Mouse (Mus musculus): ENCODE results near the gene Fam110a.
A peak's percentile ranks its signal among the peaks of the same experiment; 100 is the strongest.

The Fam110a gene

DNA sequence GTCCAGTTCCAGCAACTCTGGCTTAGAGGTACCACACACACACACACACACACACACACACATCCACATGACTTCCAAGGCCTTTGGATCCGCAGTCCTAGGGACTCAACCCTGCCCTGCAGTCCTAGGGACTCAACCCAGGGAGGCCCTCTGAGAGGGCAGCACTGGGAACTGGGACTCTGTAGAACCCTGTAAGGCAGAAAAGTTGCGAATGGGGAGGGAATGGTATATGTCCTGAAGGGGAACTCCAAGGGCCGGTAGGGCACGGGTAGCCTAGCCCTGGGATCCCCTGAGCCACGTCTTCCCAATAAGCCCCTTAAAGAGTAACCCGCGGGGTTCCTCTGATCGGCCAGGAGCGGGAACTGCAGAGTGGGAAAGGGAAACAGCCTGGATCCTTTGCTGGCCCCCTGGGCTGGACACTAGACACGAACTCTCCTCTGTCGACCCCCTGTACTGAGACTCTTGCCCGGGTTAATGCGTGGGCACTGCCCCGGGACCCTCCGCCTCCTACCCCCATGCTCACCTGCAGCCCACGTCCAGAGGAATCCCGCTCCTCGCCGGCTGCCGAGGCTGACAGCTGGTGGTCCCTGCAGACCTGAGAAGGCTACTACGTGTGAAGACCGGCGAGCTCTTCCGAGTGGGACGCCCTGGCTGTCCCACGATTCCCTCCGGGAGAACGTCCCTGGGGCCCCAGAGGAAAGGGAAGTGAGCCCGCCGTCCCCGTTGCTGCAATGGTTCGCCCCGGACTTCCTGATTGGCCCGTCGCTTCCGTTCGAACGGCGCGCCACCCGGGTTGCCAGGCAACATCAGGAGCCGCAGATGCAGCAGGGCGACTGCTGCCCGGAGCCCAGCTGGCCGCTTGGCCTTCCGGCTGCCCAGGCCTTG is at the start of gene Fam110a:
Gene Fam110a, minus strand, starts transcription at position 750 of the 885 bp plus-strand sequence.
- peak; percentile 90 to 93 for DNase-seq (ENCODE audit: low spot score in 2 of 2)

DNA sequence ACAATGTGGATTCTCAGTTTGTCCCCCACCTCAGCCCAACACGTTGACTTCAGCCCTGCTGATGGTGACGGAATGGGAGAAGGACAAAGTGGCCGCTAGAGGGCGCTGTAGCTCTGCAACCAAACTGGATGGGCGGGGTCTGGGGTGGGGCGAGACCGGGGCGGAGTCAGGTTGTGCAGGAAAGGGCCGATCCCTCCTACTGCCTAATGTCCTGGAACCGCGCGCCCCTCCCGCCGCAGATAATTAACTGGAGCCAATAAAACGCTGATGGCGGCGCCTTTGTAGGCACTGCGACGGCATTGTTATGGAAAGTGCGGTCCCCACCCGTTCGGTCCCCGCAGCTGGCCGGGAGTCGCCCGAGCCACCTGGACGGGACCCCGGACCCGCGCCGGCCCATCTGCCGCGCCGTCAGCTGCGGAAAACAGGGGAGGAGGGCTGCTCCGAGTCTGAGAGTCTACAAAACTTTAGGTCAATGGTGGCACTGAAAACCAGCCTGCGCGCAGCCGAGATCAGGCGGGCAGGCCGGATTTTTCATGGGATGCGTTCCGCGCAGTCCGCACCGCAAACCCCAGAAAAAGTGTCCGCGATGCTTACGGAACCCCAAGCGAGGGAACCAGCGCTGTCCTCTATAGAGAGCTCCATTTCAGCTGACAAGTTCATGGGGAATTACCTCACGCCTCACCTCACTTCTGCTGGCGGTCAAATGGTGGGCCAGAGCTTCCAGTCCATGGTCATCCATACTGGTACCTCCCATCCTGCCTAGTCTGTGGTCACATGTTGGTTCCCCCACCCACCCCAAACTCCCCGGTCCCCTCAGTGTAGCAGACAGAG is 49.4 kb upstream of the Fam110a start:
- peak; percentile 71 to 90 for DNase-seq (ENCODE audit: low spot score in 2 of 2)

DNA sequence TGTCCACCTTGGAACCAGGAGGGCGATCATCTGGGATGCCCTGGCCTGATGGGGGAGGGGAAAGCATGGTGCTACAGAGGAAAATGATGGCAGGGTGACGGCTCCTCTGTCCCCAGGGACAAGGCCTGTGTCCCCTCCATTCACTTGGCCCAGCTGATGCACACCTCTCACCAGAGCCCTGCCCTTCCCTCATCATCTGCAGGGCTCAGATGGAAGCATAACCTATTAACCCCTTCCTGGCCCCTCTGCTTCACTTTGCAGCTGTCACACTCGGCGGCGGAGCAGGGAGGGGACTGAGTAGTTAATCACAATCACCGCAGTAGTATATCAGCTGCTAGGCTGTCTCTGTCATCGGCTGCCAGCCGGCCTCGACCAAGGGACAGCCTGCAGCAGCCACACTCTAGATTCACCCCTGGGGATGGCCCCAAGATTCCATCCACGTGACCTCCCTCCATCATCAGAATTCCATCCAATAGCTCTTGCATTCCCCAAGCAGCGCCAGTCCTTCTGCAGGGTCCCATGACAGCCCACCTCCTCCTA is 44.9 kb upstream of the Fam110a start:
- no peak for DNase-seq (ENCODE audit: low spot score in 2 of 2)

DNA sequence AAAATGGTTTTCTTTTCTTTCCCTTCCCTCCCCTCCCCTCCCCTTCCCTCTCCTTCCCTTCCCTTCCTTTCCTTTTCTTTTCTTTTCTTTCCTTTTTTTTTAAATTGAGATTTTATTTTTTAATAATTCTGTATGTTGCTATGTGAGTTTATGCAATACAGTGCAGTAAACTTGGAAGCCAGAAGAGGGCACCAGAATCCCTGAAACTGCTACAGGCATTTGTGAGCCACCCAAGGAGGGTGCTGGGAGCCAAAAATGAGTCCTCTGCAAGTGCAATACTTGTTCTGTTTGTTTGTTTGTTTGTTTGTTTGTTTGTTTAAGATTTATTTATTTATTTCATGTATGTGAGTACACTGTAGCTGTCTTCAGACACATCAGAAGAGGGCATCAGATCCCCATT is 42.0 kb upstream of the Fam110a start:
- DNase-seq (ENCODE audit: low spot score in 2 of 2), result no peak

DNA sequence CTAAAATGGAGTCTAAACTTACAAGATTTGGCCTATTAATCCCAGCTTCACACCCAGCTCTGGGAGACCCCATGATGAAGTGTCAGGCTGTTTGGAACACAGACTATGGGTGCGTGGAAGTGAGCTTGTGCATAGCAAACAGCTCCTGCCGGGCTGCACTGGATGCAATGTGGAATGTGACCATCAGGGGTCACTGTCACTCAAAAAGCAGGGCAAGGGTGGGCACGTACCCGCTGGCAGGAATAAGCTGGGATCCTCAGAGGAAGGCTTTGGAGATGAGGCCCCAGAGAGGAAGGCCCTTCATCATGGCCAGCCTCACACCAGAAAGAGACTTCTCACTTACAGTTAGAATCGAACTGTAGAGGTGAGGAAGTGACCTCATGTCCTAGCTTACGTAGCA is 40.2 kb upstream of the Fam110a start:
- DNase-seq (ENCODE audit: low spot score in 2 of 2), result no peak

DNA sequence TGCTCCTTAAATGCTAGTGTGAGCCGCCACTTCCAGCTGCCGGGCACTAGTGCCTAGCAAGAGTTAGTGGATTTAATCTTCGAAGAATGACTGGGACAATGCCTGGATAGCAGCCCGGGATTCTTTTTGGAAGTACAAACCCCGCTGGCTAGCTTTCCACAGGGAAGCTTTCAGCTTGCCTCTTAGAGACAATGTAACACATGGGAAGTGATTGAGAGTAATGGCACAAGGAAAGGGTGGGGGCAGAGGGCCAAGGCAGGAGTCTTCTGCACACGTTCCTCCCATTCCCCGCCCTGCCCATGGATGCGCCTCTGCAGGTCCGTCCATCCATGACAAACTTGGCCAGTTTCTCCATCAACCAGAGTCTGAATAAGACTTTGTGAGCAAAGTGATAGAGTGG is 36.6 kb upstream of the Fam110a start:
- no peak for DNase-seq (ENCODE audit: low spot score in 2 of 2)

DNA sequence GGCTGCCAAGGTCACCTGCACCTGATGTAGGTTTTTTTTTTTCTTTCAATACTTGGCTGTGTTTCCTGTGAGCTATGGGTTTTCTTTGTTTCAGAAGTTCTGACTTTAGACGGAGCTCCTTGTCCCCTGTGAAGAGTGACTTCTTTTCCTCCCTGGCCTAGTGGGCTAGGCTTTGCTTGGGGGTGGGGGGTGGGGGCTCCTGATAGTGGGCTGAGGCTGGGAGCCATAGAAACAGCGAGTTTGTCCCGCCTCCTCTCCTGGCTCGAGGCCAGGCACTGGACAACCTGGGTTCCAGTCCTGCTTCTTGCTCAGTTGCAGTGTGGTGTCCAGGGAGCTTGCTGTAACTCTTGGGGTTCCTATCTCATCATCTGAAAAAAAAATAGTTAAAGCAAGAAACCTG is 36.0 kb upstream of the Fam110a start:
- no peak for DNase-seq (ENCODE audit: low spot score in 2 of 2)

DNA sequence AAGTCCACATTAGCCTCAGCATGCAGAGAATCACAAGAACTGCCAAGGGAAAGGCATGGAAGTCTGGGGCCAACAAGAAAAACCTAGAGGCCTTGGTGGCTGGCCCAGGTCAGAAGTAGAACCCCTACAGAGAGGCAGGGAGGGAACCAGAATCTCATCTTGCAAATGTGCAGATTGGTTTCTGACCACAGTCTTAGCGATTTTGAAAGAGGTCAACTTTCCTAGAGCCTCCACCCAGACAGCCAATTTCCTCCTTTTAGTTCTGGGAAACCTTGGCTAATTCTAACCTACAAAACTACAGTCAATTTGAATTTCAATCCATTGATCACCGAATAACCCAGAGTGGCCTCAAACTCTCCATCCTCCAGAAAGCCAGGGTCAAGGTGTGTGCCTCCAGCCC is 32.7 kb upstream of the Fam110a start:
- DNase-seq (ENCODE audit: low spot score in 2 of 2), result no peak

DNA sequence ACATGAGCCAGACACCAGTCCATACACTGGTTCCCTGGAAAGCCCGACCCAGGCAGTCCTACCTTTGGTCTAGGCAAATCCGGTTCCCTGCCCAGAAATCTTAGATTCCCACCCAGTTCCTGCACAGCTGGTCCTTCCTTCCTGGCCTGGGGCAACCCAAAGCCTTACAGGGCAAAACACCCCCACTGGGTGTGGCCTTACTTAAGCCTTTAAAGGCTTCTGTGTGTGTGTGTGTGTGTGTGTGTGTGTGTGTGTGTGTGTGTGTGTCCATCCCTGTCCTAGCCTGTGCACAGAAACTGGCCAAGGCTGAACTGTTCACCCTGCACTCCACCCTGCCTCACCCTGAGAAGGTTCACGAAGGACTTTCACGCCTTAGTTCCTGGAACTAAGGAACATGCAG is 32.2 kb upstream of the Fam110a start:
- no peak for DNase-seq (ENCODE audit: low spot score in 2 of 2)

DNA sequence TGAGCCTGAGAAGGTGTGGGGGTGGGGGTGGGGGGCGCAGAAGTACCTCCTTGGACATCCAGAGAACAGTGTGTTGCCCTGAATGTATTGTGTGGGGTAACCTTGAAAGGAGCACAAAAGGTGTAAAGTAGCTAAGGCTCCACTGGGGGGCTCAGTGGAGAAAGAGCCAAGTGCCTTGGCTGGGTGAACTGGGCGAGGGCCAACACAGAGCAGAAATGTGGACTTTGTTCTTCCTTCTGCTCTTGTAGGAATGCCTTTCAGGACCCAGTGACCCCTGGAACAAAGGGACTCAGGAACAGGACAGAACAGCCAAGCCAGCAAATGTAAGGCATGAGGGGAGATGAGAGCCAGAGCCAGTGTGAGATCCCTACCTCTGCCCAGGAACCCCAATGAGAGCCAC is 31.7 kb upstream of the Fam110a start:
- DNase-seq (ENCODE audit: low spot score in 2 of 2), result no peak

DNA sequence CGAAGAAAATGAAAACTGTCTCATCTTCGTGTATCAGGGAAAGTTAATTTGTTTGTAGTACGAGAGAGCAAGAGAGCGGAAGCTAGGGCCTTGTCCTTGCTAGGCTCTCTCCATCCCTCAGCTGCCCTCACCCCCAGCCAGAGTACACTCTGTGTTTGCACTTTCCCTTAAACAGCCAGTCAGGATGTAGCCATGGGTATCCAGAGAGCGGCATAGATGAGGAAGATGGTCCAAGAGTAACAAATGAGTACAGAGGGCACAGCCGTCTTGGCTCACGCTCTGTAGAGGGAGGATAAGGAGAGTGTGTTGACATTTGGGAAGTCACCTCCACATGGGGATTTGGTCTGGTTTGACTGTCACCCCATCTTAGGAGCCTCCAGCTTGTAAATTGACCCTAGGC is 30.6 kb upstream of the Fam110a start:
- DNase-seq (ENCODE audit: low spot score in 2 of 2), result no peak

DNA sequence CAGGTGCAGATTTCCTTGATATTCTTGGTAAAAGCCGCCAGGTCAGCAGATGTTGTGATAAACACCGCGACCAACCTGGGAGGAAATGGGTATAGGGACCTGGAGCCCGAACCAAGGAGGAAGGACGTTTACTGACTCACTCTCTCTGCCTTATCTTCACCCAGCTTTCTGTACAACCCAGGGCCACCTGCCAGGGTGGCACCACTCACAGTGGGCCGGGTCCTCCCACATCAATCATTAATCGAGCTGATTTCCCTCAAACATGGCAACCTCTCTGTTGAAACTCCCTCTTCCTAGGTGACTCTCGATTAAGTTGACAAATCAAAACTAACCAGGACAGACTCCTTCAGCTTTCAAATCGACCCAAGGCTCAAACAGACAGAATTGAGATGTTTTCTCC is 30.2 kb upstream of the Fam110a start:
- no peak for DNase-seq (ENCODE audit: low spot score in 2 of 2)

DNA sequence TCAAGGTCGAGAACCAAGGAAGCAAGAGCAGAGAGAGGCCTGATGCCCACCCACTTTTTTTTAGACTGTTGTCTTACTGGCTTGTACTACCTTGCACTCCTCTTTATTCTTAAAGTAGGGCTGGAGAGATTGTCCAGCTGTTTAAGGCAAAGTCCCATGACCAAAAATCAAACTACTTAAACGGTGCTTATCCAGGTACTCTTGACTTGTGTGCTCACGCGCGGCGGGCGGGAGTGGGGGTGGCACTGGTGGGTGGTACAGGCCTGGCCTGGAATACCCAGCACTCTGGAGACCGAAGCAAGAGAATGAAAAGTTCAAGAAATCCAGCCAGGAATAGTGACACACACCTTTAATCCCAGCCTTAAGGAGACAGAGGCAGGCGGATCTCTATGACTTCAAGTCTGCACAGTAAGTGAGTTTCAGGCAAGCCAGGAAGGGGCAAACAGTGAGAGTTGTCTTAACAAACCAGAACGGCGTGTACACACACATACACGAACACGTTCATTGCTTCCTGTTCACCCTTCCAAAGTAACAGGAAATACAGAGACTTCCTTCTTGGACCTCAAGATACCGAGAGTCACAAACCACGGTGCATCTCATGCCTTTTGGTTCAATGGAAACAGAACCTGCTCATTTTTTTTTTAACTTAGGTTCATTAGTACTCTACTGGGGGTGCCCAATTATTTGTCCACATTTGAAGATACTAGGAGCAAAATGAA is 29.2 kb upstream of the Fam110a start:
- no peak for DNase-seq (ENCODE audit: low spot score in 2 of 2)

DNA sequence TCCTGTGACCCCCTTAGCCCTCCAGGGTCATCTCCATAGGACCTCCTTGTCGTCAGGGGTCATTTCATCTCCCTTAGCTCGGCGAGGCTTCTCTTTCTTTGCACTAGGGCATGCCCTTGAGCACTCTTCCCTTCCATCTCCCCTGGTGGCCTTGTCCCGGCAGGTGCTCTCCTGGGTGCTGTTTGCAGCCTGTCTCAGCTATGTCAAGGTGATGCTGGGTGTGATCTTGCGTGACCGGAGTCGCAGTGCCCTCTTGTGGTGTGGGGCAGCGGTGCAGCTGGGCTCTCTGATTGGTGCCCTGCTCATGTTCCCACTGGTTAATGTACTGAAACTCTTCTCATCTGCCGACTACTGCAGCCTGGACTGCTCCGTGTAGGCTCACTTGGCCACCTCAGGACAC is 27.8 kb upstream of the Fam110a start:
- no peak for DNase-seq (ENCODE audit: low spot score in 2 of 2)

DNA sequence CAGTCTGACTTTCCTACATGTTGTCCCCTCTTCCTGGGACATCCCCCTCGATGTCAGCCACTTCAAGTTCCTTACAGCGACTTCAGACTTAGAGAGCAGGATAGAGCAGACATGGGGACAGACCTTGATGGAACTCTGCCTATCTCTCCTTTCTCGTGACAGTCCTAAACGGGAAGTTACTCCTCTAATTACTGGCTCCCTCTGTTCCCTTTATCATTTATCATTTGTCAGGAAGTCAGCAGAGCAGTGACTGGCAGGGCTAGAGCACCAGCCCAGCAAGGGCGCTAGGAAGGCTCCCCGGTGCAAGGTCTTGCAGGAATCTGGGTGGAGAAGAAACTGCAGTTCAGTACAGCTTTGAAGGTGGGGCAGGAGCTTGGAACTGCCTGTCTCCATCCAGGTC is 22.5 kb upstream of the Fam110a start:
- no peak for DNase-seq (ENCODE audit: low spot score in 2 of 2)

DNA sequence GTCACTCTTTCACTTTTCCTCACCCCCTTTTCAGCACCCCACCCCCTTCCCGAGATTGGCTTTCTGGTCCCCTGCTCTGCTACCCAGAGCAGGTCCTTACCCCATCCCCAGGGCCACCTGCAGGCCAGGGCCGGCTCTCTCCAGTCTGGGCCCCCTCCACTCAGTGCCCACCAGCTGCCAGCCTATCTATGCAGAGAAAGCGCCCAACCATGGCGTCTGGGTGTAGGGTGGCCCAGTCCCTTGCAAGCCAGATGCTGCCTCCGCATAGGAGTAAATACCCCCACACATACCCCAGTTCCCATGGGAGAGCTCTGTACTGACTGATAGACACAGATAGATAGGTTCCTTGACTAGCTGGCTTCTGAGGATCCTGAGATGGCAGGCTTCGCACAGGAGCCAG is 20.7 kb upstream of the Fam110a start:
- DNase-seq (ENCODE audit: low spot score in 2 of 2), result no peak

DNA sequence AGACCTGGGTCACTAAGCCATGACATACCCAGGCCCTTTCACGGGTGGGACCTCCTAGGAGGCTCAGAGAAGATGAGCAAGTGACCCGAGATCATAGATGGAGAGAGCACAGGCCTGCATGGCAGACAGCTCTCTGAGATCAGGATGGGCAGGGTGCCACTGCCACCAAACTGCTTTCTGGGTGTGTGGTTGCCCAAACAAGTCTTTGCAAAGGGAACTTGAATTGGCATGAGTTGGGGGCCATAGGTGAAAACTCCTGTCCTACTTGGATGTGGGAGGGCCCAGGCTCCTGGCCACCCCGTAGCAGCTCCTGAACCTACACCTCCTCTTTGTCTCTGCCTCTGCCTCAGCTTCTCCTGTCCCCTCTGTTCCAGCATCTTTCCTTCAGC is 20.3 kb upstream of the Fam110a start:
- DNase-seq (ENCODE audit: low spot score in 2 of 2), result no peak

DNA sequence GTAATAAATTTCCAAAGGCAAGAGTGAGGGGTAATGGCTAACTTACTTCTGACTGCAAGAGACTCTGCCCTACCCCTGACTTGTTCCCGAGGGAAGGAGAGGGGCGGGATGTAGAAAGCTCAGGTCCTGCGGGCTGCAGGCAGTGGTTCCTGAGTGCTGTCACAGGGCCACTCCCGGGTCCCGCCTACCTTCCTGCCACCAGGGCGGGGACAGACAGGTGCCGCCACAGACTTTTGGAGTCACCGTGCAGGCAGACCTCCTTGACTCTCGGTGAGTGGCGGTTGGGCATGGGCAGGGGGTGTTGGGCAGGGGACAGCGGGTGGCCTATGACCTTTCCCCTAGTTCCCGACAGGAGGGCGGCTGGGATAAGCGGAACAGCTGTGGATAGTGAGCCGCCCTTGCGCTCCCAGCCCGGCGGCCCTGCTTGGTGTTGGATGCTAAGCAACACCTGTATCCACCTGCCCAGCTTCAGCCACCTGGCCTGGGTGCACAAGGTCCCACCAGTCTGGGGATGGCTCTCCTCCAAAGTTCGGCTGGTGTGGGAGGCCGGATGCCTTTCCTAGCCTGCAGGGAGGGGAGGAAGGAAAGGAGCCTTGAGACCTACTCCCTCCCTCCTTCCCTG is 19.8 kb upstream of the Fam110a start:
- DNase-seq (ENCODE audit: low spot score in 2 of 2), result no peak

DNA sequence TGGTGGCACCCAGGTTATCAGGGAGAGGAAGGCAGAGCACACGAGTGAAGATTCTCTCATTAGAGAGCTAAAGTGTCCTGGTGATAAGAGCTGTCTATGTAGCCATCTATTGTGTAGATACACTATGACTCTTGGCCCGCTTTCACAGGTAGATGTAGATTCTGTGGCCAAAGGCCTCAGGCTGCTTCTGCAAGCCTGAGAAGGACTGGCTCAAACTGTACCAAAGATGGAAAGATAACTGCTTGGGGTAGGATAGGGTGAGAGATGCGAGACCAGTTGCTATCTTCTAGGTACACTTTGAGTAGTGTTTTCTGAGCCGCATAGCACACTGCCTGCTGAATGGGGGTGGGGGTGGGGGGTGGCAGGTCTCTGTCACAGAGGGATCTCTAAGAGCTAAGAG is 18.9 kb upstream of the Fam110a start:
- no peak for DNase-seq (ENCODE audit: low spot score in 2 of 2)

DNA sequence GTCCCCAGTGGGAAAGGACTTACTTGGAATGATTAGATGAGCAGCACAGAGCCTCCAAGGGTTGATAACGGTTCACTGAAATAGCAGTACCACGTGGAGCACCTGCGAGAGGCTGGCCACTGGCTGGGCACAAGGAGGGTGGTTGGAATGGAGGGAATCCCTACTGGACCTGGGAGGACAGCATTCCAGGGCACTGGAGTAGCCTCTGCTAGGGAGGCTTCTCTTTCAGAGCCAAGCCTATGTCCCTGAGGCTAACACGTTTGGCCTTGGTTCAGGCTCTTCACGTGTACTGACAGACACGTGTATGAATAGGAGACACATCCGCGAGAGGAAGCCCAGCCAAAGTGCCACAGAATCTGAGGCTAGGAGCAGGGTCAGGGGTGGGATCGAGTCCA is 18.5 kb upstream of the Fam110a start:
- DNase-seq (ENCODE audit: low spot score in 2 of 2), result no peak

DNA sequence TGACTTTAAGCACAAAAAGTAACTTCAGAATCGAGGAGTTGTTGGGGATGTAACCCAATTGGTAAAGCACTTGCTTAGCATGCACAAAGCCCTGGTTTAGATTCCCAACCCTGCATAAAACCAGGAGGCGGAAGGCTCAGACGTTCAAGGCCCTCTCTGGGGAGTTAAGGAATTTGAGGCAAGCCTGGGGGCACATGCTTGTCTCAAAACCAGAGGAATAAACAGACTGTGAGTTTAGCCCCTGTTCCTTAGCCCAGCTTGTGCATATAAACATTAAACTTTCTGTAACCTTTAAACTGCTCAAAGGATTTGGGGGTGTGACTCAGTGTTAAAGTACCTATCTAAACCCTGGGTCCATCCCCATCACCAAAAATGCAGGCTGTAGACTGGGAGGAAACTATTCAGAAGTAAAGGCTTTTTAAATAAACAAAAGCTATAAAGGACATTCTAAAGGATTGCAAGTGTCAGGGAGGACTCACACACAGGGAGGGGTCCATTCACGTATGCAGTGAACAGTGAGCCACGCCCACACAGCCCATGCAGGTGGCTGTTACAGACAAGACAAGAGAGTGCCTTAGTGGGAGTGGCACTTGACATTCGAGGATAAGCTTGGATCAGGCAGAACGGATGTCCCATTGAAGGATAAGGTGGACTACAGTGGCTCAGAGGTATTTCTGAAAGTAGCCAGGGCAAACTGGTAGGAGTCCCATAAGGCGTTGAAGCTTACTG is 17.9 kb upstream of the Fam110a start:
- DNase-seq (ENCODE audit: low spot score in 2 of 2), result no peak
